Mouse (Mus musculus): ENCODE results near the gene Pld3.

Pld3 gene

DNA sequence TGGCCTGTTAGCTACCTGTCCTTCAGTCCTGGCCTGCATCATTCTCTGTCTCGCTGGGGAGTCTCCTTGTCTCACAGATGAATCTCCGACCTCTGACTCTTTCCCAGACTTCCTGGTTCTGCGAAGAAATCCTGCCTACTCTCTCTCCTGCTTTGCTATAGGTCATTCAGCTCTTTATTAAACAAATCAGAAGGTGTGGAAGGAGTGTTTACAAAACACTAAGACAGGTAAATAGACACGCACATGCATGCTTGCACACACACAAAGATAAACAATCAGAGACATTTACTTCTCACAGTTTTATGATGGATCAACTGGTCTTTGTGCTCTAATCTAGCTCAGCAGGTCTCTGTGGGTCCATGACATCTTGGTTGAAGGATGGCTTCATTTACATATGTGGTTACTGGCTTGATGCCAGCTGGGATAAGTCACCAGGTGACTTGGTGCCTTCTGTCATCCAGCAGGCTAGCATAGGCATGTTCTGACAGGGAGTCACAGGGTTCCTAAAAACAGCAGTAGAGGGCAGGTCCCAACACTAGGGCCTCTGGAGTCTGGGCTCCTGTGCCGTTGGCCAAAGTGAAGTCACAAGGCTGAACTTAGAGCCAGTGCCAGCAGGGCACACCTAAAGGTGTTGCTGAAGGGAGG is 16.7 kb upstream of the Pld3 start:
- no peak for DNase-seq (ENCODE audit: extremely low spot score)

- DNase-seq (ENCODE audit: extremely low spot score) = no peak
These were observed 8.0 kb upstream of the Pld3 start for GRCm38 (mm10) chr7:27560978-27561377.

DNA sequence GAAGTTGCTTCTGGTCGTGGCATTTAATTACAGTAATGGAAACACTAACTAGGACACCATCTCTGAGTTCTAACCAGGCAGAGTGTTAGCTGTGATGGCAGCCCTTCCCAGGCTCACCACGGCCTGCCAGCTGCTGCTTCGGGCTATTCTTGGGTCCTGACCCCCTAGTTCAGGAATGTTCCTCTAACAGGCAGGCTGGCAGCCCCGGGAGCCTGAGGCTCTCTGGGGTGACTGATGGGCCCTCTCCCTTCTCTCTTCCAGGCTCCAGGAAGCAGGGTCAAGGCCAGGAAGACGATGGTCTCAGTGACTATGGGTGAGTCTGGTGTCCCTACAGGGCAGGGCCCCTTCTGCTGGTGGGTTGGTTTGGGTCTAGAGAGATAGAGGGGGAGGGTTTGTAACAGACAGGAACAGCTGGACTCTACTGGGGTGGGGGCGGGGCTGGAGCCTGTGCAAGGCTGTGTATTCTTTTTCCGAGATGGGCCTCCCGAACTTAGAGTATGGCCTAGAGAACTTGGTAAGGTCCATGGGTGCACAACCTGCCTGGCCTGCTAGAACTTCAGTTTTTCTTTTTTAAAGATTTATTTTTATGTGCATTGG is 7.4 kb upstream of the Pld3 start:
- DNase-seq (ENCODE audit: extremely low spot score) = no peak

DNA sequence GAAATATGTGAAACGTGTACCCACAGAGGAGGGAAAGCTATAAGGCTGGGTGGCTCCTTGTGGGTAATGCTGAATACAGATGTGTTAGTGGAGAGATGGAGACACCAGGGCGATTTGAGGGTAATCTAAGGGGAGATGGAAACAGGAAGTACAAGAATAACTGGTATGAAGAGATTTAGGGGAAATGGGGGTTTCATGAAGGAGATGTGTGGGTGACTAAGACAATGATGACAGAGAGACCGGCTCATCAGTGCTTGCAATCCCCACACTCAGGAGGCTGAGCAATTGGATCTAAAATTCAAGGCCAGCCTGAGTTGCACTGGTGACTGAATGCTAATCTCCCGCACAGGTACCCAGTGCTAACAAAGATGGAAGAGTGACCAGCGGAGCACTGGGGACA is 948 bp downstream of the Pld3 start:
- DNase-seq (ENCODE audit: extremely low spot score) = no peak

GRCm38 (mm10) chr7:27549597-27549996 is 3.4 kb downstream of the Pld3 start:
- no peak for DNase-seq (ENCODE audit: extremely low spot score)

- DNase-seq (ENCODE audit: extremely low spot score) = no peak
These were observed 8.2 kb downstream of the Pld3 start for GRCm38 (mm10) chr7:27544675-27545370.

GRCm38 (mm10) chr7:27543851-27544250 is 9.2 kb downstream of the Pld3 start:
- DNase-seq (ENCODE audit: extremely low spot score) = no peak

DNA sequence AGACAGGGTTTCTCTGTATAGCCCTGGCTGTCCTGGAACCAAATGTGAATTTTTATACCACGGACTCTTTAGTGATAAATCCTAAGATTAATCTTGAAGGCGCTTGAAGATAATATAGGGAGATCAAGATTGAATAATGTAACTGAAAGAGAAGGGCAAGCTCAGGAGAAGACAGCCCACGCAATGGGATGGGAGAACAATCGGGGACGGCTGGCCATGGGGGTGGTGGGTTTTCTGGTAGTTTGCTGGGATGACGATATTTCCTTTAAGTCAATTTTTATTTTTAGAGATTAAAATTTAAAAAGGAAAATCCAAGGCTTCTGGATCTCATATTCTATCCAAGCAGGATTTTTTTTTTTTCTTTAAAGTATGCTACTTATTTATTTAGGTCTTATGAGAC is 10.0 kb downstream of the Pld3 start:
- no peak for DNase-seq (ENCODE audit: extremely low spot score)

DNA sequence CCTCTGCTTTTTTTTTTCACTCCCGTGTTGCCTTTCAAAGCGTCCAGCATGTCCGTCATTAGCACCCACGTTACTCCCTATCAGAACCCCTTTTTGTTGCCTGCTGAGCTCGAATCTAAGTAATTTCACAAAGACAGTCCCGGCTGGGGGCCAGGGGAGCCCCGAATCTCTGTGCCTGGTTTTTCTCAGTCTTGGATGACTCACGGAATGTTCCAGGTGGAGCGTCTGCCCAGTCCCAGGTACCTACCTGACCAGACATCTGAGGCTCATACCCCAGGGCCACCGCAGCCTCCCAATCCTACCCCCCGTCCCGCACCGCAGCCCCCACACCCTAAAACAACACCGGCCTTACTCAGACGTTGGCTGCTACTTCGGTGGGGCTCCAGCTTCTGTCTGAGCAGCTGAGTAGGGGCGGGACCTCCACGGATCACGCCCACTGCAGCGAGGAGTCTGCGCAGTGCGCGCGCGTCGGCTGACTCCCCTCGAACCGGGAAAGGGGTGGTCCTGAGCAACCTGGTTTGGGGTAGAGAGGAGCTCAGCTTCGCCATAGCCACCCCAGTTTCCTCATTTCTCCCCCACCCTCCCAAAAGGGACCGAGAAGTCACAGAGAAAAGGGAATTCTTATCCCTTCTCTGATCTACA is 10.5 kb downstream of the Pld3 start:
- peak; percentile 77 for DNase-seq (ENCODE audit: extremely low spot score)

DNA sequence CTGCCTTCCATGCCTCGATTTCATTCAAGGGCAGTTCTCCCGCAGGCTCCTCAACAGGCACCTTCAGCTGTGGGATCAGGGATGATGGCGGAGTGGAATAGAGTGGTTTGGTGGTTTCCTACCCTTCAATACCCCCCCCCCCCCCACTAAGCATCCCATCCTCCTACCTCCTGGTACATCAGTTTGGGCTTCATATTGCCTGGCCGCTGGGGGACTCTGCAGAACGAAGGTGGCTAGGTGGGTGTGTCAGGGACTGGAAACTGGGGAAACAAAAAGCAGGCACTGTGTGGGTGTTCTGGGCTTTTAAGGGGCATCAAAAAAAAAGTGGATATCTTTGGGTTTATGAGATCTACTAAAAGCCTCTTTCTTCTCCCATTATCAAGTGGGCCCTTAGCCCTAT is 11.1 kb downstream of the Pld3 start:
- DNase-seq (ENCODE audit: extremely low spot score) = no peak

DNA sequence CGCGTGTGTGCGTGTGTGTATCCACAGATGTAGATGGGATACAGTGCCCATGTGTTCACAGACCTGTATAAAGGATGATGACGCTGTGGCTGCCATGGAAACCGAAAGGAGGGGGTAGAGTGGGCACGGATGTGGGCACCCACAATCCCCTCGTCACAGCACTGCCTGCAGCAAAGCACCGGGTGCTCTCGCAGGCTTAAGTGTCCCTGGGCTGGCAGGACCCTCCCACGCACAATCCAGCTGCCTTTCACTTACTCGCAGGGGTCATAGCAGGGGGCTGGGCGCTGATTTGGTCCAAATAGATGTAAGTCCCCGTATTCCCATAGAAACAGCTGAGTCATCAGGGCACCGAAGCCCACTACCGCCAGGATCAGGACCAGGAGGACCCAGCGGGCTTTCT is 11.6 kb downstream of the Pld3 start:
- no peak for DNase-seq (ENCODE audit: extremely low spot score)

GRCm38 (mm10) chr7:27540935-27541334 is 12.1 kb downstream of the Pld3 start:
- DNase-seq (ENCODE audit: extremely low spot score) = no peak

- no peak for DNase-seq (ENCODE audit: extremely low spot score)
These were observed 12.5 kb downstream of the Pld3 start for GRCm38 (mm10) chr7:27540521-27540920.

- DNase-seq (ENCODE audit: extremely low spot score) = no peak
These were observed 14.2 kb downstream of the Pld3 start for GRCm38 (mm10) chr7:27538797-27539196.

- DNase-seq (ENCODE audit: extremely low spot score) = no peak
These were observed 15.0 kb downstream of the Pld3 start for GRCm38 (mm10) chr7:27537998-27538397.

DNA sequence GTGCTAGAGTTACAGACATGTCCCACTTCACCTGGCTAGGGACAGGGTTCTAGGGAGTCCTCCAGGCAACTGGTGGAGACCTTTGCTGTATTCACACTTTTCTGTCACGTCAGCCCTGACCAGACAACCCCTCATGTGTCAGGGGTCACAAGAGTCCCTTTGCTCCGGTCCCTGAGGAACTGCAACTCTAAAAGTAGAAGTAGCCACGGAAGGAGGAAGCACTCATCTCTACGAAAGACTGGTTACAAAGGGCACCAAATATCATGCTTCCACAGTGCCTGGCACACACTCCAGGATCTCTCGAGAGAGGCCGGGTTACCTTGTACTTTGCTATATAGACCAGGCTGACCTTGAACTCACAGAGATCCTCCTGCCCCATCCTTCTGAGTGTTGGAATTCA is 16.4 kb downstream of the Pld3 start:
- no peak for DNase-seq (ENCODE audit: extremely low spot score)

DNA sequence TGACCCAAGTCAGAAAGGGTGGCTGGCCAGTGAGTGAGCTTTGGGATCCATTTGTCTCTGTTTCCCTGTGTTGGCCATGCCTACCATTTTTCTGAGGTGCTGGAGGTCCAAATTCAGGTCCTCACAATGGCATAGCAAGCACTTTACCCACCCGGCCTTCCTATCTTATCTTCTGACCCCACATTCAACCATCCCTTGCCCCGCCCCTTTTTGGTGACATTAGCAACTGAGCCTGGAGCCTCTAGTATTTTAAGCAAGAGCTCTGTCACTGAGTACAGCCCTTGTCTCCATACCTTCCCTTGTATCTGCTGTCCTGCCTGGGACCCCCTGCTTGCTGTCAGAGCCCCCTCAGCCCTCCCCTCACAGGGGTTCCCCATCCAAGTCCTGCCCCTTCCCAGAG is 17.6 kb downstream of the Pld3 start:
- DNase-seq (ENCODE audit: extremely low spot score) = no peak

DNA sequence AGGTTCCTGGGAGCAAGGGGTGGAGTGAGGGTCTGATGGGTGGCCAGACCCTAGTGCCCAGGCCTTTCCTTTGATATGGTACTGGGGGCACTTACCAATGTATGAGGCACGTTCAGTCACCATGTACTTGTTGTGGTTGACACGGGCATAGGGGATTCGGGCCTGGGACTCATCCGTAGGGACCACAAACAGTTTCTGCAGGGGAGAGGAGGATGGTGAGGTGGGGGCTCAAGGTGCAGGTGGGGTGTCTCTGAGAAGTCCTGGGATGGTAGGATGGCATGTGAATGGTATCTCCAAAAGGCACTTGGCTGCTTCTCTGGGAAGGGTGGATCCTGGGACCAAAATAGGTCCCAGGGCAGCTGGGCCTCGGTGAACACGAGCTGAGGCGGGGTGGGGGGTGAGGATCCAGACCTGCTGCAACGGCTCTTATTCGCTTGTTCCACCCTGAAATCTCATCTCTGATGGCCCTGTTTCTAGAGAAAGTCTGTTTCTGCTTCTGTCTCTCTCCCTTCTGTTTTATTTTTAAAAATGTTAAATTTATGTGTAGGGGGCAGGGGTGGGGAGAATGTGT is 20.5 kb downstream of the Pld3 start:
- no peak for DNase-seq (ENCODE audit: extremely low spot score)

- no peak for DNase-seq (ENCODE audit: extremely low spot score)
These were observed 21.3 kb downstream of the Pld3 start for GRCm38 (mm10) chr7:27531707-27532106.

GRCm38 (mm10) chr7:27530937-27531336 is 22.1 kb downstream of the Pld3 start:
- DNase-seq (ENCODE audit: extremely low spot score) = no peak

DNA sequence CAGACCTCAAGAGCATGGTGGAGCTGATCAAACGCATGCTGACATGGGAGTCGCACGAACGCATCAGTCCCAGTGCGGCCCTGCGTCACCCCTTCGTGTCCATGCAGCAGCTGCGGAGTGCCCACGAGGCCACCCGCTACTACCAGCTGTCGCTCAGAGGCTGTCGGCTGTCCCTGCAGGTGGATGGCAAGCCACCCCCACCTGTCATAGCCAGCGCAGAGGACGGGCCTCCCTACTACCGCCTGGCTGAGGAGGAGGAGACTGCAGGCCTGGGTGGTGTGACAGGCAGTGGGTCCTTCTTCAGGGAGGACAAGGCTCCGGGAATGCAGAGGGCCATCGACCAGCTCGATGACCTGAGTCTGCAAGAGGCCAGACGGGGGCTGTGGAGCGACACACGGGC is 23.9 kb downstream of the Pld3 start:
- DNase-seq (ENCODE audit: extremely low spot score) = no peak

DNA sequence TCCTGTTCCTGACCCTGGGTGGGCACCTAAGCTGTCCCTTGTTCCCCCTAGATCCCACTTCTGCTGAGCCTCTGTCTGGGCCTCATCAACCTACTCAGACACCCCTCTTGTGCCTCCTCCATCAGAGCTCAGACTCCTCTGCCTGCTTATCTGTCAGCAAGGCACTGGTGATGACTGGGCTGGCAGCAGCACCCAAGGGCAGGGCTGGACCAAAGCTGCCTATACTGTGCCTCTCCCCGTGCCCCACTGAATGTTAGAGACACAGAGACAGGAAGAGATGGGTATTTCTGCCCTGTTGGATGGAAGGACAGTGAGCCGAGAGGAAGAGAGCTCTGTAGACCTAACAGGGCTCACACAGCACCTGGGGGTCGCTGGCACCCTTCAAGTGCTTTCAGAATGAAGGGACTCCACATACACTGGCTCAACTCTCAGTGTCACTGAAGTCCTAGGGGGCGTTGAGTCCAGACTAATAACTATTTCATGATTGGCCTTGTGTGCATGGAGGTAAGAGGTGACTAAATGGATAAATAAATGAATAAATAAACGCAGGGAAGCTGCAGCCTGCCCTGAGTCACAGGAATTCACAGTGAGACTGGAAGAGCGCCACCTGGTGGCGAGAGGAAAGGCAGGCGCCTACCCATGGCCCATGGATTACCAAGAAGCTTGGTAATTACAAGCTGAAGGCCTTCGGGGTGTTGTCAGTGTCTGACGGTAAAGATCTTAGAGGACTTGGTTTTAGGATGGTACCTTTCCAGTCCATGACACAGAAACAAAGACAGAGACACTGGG is 26.8 kb downstream of the Pld3 start:
- DNase-seq (ENCODE audit: extremely low spot score) = peak; percentile 68
